8 mouse cellular contexts compared by ENCODE assay signal in genomic region chr7:118584257-118584907, GRCm38 (mm10). TPM values are rescaled to one million over a fixed set of nuclear protein-coding genes. Genes with fewer than 3 reads are reported as not detected.
DNase-seq lines count a peak whose midpoint lies in the region; ATAC-seq and TF ChIP-seq lines count a peak whose summit lies in the region.

Gene Tmc7 (minus strand): TSS chr7:118584736.

- peak within 1 kb of the TSS; percentile 58 for H3K4me3 ChIP-seq in bone marrow macrophage, adult 2 months (ENCODE audit: insufficient read depth, low read length)
- H3K4me3 ChIP-seq in embryonic facial prominence, embryonic 13.5 days, result peak within 1 kb of the TSS; percentile 74
- peak within 1 kb of the TSS; percentile 72 for H3K4me3 ChIP-seq in kidney, embryonic 15.5 days (replicated peaks)
- peak within 1 kb of the TSS; percentile 58 for H3K4me3 ChIP-seq in liver, embryonic 12.5 days
- H3K4me3 ChIP-seq in neural tube, embryonic 13.5 days, result peak within 1 kb of the TSS; percentile 67

- no peak within 1 kb of the TSS for H3K27ac ChIP-seq in bone marrow macrophage, adult 2 months (ENCODE audit: insufficient read depth, low read depth, low read length)
- H3K27ac ChIP-seq in embryonic facial prominence, embryonic 13.5 days, result peak within 1 kb of the TSS; percentile 44; the same call in 1 of the 2 replicates
- no peak within 1 kb of the TSS for H3K27ac ChIP-seq in kidney, embryonic 15.5 days
- H3K27ac ChIP-seq in liver, embryonic 12.5 days, result no peak within 1 kb of the TSS
- peak within 1 kb of the TSS; percentile 73 for H3K27ac ChIP-seq in neural tube, embryonic 13.5 days (replicated peaks)

- H3K9ac ChIP-seq in embryonic facial prominence, embryonic 13.5 days, result peak within 1 kb of the TSS; percentile 81
- H3K9ac ChIP-seq in kidney, embryonic 15.5 days, result peak within 1 kb of the TSS; percentile 70
- H3K9ac ChIP-seq in liver, embryonic 12.5 days, result peak within 1 kb of the TSS; percentile 63
- peak within 1 kb of the TSS; percentile 86 for H3K9ac ChIP-seq in neural tube, embryonic 13.5 days

- TF ChIP-seq CTCF in bone marrow macrophage, adult 2 months (IDR thresholded peaks at IDR 0.05; ENCODE audit: low read depth, low read length), result no peak

- peak within 1 kb of the TSS; percentile 90 for H3K4me2 ChIP-seq in embryonic facial prominence, embryonic 13.5 days
- H3K4me2 ChIP-seq in kidney, embryonic 15.5 days, result peak within 1 kb of the TSS; percentile 99
- H3K4me2 ChIP-seq in liver, embryonic 12.5 days, result peak within 1 kb of the TSS; percentile 91
- H3K4me2 ChIP-seq in neural tube, embryonic 13.5 days, result peak within 1 kb of the TSS; percentile 80

- peak; percentile 82 for ATAC-seq in embryonic facial prominence, embryonic 13.5 days (ENCODE audit: insufficient number of reproducible peaks, insufficient read depth, low FRiP score, low TSS enrichment, low read depth)
- ATAC-seq in kidney, embryonic 15.5 days (replicated peaks; ENCODE audit: low FRiP score), result peak; percentile 88
- peak; percentile 76 for ATAC-seq in liver, embryonic 12.5 days
- peak; percentile 91 for ATAC-seq in neural tube, embryonic 13.5 days (ENCODE audit: low read depth)

- 0 out of 2 replicates have a peak, but pooled peaks cover 3% of the 10 kb centered on the region for H3K36me3 ChIP-seq in embryonic facial prominence, embryonic 13.5 days
- H3K36me3 ChIP-seq in kidney, embryonic 15.5 days, result no peaks in the 10 kb centered on the region
- no peaks in the 10 kb centered on the region for H3K36me3 ChIP-seq in liver, embryonic 12.5 days
- H3K36me3 ChIP-seq in neural tube, embryonic 13.5 days, result peaks cover 10% of the 10 kb centered on the region

- under 1% methylated on average over 44 of the region's 51 CpGs for WGBS in embryonic facial prominence, embryonic 13.5 days
- WGBS in kidney, embryonic 15.5 days, result under 1% methylated on average over 42 of the region's 51 CpGs
- WGBS in liver, embryonic 12.5 days (ENCODE audit: insufficient replicate concordance), result 1% methylated on average over 51 of the region's 51 CpGs
- under 1% methylated on average over 40 of the region's 51 CpGs for WGBS in neural tube, embryonic 13.5 days

- no peak for TF ChIP-seq POLR2A in bone marrow macrophage, adult 2 months (IDR thresholded peaks at IDR 0.05; ENCODE audit: borderline replicate concordance, low read depth, low read length)

- no peaks in the 10 kb centered on the region for H3K27me3 ChIP-seq in embryonic facial prominence, embryonic 13.5 days
- H3K27me3 ChIP-seq in kidney, embryonic 15.5 days, result 0 out of 2 replicates have a peak, but pooled peaks cover 5% of the 10 kb centered on the region
- peaks cover 28% of the 10 kb centered on the region for H3K27me3 ChIP-seq in liver, embryonic 12.5 days (replicated peaks)
- H3K27me3 ChIP-seq in neural tube, embryonic 13.5 days, result no peaks in the 10 kb centered on the region

- peak; percentile 58 to 60 for DNase-seq in B cell, adult 2 months
- peak; percentile 26 for DNase-seq in heart, adult 8-10 months (ENCODE audit: low spot score)
- peak; percentile 12 to 39 for DNase-seq in thymus, adult 18-20 months

- H3K9me3 ChIP-seq in embryonic facial prominence, embryonic 13.5 days, result no peaks in the 10 kb centered on the region
- no peaks in the 10 kb centered on the region for H3K9me3 ChIP-seq in kidney, embryonic 15.5 days (replicated peaks)
- H3K9me3 ChIP-seq in liver, embryonic 12.5 days (replicated peaks), result 0 out of 2 replicates have a peak, but pooled peaks cover 2% of the 10 kb centered on the region
- H3K9me3 ChIP-seq in neural tube, embryonic 13.5 days, result no peaks in the 10 kb centered on the region

- no peaks in the 10 kb centered on the region for H3K4me1 ChIP-seq in bone marrow macrophage, adult 2 months (ENCODE audit: control insufficient read depth, insufficient read depth, low read length)
- peaks cover 9% of the 10 kb centered on the region for H3K4me1 ChIP-seq in embryonic facial prominence, embryonic 13.5 days
- H3K4me1 ChIP-seq in kidney, embryonic 15.5 days, result peaks cover 12% of the 10 kb centered on the region
- H3K4me1 ChIP-seq in liver, embryonic 12.5 days, result peaks cover 12% of the 10 kb centered on the region
- H3K4me1 ChIP-seq in neural tube, embryonic 13.5 days (replicated peaks), result peaks cover 14% of the 10 kb centered on the region

RNA-seq across cellular contexts. Expression of gene Tmc7, which starts in this region (rescaled TPM):
- not detected in 2 replicates for polyA plus RNA-seq in bone marrow macrophage, adult 2 months (2012; ENCODE audit: insufficient read depth, insufficient read length, missing spikeins)
- 4.8 TPM in 2 replicates for polyA plus RNA-seq in embryonic facial prominence, embryonic 13.5 days (2015; fragmentation: Nextera tagmentation; extraction: Ambion mirVana)
- 1 to 10 TPM; 5.3 to 8.3 (median 7.6) TPM for total RNA-seq in heart, adult 8-10 months (2022)
- 1.9 and 2.3 TPM in 2 replicates for polyA plus RNA-seq in kidney, embryonic 15.5 days (2015; fragmentation: Nextera tagmentation; extraction: Ambion mirVana)
- polyA plus RNA-seq in liver, embryonic 12.5 days (2016; fragmentation: Nextera tagmentation; extraction: Ambion mirVana), result 0.46 and 0.49 TPM in 2 replicates
- polyA plus RNA-seq in neural tube, embryonic 13.5 days (2015; fragmentation: Nextera tagmentation; extraction: Ambion mirVana), result 6.3 and 7.0 TPM in 2 replicates

Comparison
In these comparisons a context has a peak if more than half of its experiments do, and no peak if none do; other contexts are left out.
1. Peak in ATAC-seq, H3K4me3 ChIP-seq, H3K9ac ChIP-seq and H3K4me2 ChIP-seq in liver, embryonic 12.5 days; RNA of the gene not detected or under 1 TPM.
2. H3K27ac ChIP-seq: peak in embryonic facial prominence, embryonic 13.5 days (single experiment) and neural tube, embryonic 13.5 days (single experiment); none in bone marrow macrophage, adult 2 months (single experiment), kidney, embryonic 15.5 days (single experiment) and liver, embryonic 12.5 days (single experiment).
3. Peak in every context shown above with its lines, with median percentiles within 50 percentile points of each other: DNase-seq, H3K4me3 ChIP-seq, ATAC-seq, H3K4me2 ChIP-seq and H3K9ac ChIP-seq.